Mouse (Mus musculus) adrenal gland, adult 8-10 months (tissue): ENCODE results near the gene Ugt1a1. TPM values are rescaled to one million over a fixed set of nuclear protein-coding genes. Genes with fewer than 3 reads are reported as not detected.

ENCODE experiments used
- DNase-seq: peaks from one replicate; pipeline ENCODE4 v3.0.0; 2022
- total RNA-seq, 4 experiments: library from RNA; stranded (reverse); gene quantifications; 2 replicates each; pipeline ENCODE4 v1.2.4; 2022

Gene Ugt1a1
- total RNA-seq, 4 experiments from 2014 or later = 0.40 to 83.2 (median 28.8) TPM

- DNase-seq = no peak
Observed at GRCm38 (mm10) chr1:88234646-88235045, 22.9 kb downstream of the Ugt1a1 start.

GRCm38 (mm10) chr1:88235046-88235893 lies 23.5 kb downstream of the Ugt1a1 start:
- no peak for DNase-seq

GRCm38 (mm10) chr1:88235894-88236415 lies 24.2 kb downstream of the Ugt1a1 start:
- DNase-seq = no peak

- DNase-seq = no peak
Observed at GRCm38 (mm10) chr1:88237311-88237710, 25.6 kb downstream of the Ugt1a1 start.

GRCm38 (mm10) chr1:88238771-88239170 lies 27.0 kb downstream of the Ugt1a1 start:
- DNase-seq = no peak

GRCm38 (mm10) chr1:88240072-88240471 lies 28.3 kb downstream of the Ugt1a1 start:
- DNase-seq = no peak

- DNase-seq = no peak
Observed at GRCm38 (mm10) chr1:88240579-88240978, 28.8 kb downstream of the Ugt1a1 start.

GRCm38 (mm10) chr1:88243861-88244260 lies 32.1 kb downstream of the Ugt1a1 start:
- DNase-seq = no peak

GRCm38 (mm10) chr1:88245881-88246280 lies 34.1 kb downstream of the Ugt1a1 start:
- DNase-seq = no peak

GRCm38 (mm10) chr1:88246386-88246785 lies 34.6 kb downstream of the Ugt1a1 start:
- DNase-seq = no peak

- no peak for DNase-seq
Observed at GRCm38 (mm10) chr1:88247660-88248059, 35.9 kb downstream of the Ugt1a1 start.

GRCm38 (mm10) chr1:88248658-88249057 lies 36.9 kb downstream of the Ugt1a1 start:
- no peak for DNase-seq

- DNase-seq = no peak
Observed at GRCm38 (mm10) chr1:88249596-88249995, 37.8 kb downstream of the Ugt1a1 start.

GRCm38 (mm10) chr1:88250023-88250422 lies 38.3 kb downstream of the Ugt1a1 start:
- no peak for DNase-seq

- DNase-seq = no peak
Observed at GRCm38 (mm10) chr1:88253106-88253505, 41.3 kb downstream of the Ugt1a1 start.

GRCm38 (mm10) chr1:88253540-88253939 lies 41.8 kb downstream of the Ugt1a1 start:
- no peak for DNase-seq

GRCm38 (mm10) chr1:88254793-88255465 lies 43.2 kb downstream of the Ugt1a1 start:
- DNase-seq = no peak

GRCm38 (mm10) chr1:88255466-88255857 lies 43.7 kb downstream of the Ugt1a1 start:
- no peak for DNase-seq

GRCm38 (mm10) chr1:88255989-88256754 lies 44.4 kb downstream of the Ugt1a1 start:
- no peak for DNase-seq

GRCm38 (mm10) chr1:88256886-88257663 lies 45.3 kb downstream of the Ugt1a1 start:
- no peak for DNase-seq

- no peak for DNase-seq
Observed at GRCm38 (mm10) chr1:88257681-88258080, 45.9 kb downstream of the Ugt1a1 start.

GRCm38 (mm10) chr1:88258361-88258760 lies 46.6 kb downstream of the Ugt1a1 start:
- no peak for DNase-seq
